Mouse (Mus musculus) liver, embryonic 13.5 days (tissue): ENCODE data around the gene Vmn1r44. TPM values are rescaled to one million over a fixed set of nuclear protein-coding genes. Genes with fewer than 3 reads are reported as not detected.

ENCODE experiments used
- polyA plus RNA-seq: library from polyadenylated mRNA; unstranded; fragments of >200 nt; fragmentation: Nextera tagmentation; extraction: Ambion mirVana; gene quantifications from 2 replicates; pipeline ENCODE4 v1.2.1, GENCODE M21; 2015

The Vmn1r44 gene
- polyA plus RNA-seq, 1 experiment from 2014 or later, result not detected

Other genes starting within 250 kb of the Vmn1r44 start
- 4.0 and 4.2 TPM in 2 replicates for gene Txnrd3, start 239.7 kb upstream of the Vmn1r44 start, polyA plus RNA-seq
- gene Vmn1r40, start 176.1 kb upstream of the Vmn1r44 start, polyA plus RNA-seq, result not detected in 2 replicates
- gene Vmn1r41, start 142.9 kb upstream of the Vmn1r44 start, polyA plus RNA-seq, result not detected in 2 replicates
- not detected in 2 replicates for gene Vmn1r42, start 7.2 kb upstream of the Vmn1r44 start, polyA plus RNA-seq
- gene Vmn1r43, start 7.2 kb upstream of the Vmn1r44 start, polyA plus RNA-seq, result not detected in 2 replicates
- gene Vmn1r45, start 56.9 kb downstream of the Vmn1r44 start, polyA plus RNA-seq, result not detected in 2 replicates
- not detected in 2 replicates for gene Vmn1r46, start 85.7 kb downstream of the Vmn1r44 start, polyA plus RNA-seq
- gene Vmn1r47, start 132.5 kb downstream of the Vmn1r44 start, polyA plus RNA-seq, result not detected in 2 replicates
- gene Vmn1r48, start 153.2 kb downstream of the Vmn1r44 start, polyA plus RNA-seq, result not detected in 2 replicates
- gene Vmn1r49, start 194.8 kb downstream of the Vmn1r44 start, polyA plus RNA-seq, result not detected in 2 replicates
- gene Vmn1r50, start 217.8 kb downstream of the Vmn1r44 start, polyA plus RNA-seq, result not detected in 2 replicates
- not detected in 2 replicates for gene Vmn1r51, start 238.9 kb downstream of the Vmn1r44 start, polyA plus RNA-seq